8 mouse cellular contexts compared by ENCODE assay signal in genomic region chr14:78732617-78733312, GRCm38 (mm10). TPM values are rescaled to one million over a fixed set of nuclear protein-coding genes. Genes with fewer than 3 reads are reported as not detected.
A peak's percentile ranks its signal among the peaks of the same experiment; 100 is the strongest.
DNase-seq lines count a peak whose midpoint lies in the region; ATAC-seq and TF ChIP-seq lines count a peak whose summit lies in the region.

Dgkh (minus strand) TSS chr14:78732776.

- peaks cover 34% of the 10 kb centered on the region for H3K27me3 ChIP-seq in E14TG2a.4 (ENCODE audit: insufficient read depth, low read length)
- H3K27me3 ChIP-seq in forebrain, postnatal 0 days (ENCODE audit: insufficient read depth, low read length): no peaks in the 10 kb centered on the region
- 0 out of 2 replicates have a peak, but pooled peaks cover 11% of the 10 kb centered on the region for H3K27me3 ChIP-seq in neural tube, embryonic 13.5 days
- no peaks in the 10 kb centered on the region for H3K27me3 ChIP-seq in stomach, postnatal 0 days (ENCODE audit: control insufficient read depth, insufficient read depth, low read length)

- no peak for TF ChIP-seq CTCF in E14TG2a.4 (conservative IDR thresholded peaks at IDR 0.05; ENCODE audit: low read length)
- TF ChIP-seq CTCF in forebrain, postnatal 0 days (IDR thresholded peaks at IDR 0.05; ENCODE audit: low read depth): peak; percentile 33; the same call in 1 of the 2 replicates
- TF ChIP-seq CTCF in layer of hippocampus, adult 2 months (conservative IDR thresholded peaks at IDR 0.05): 0 out of 2 replicates have a peak, but pooled peaks have one; percentile 21
- 0 out of 2 replicates have a peak, but pooled peaks have one; percentile 3 for TF ChIP-seq CTCF in stomach, postnatal 0 days (IDR thresholded peaks at IDR 0.05; ENCODE audit: low read depth)

- H3K9me3 ChIP-seq in E14TG2a.4 (ENCODE audit: low read length): no peaks in the 10 kb centered on the region
- H3K9me3 ChIP-seq in forebrain, postnatal 0 days (ENCODE audit: low read length): no peaks in the 10 kb centered on the region
- no peaks in the 10 kb centered on the region for H3K9me3 ChIP-seq in neural tube, embryonic 13.5 days
- H3K9me3 ChIP-seq in stomach, postnatal 0 days (ENCODE audit: control insufficient read depth, low read length): no peaks in the 10 kb centered on the region

- intact Hi-C loops in heart, postnatal 36 days (cut with DNase I): loop anchor here (2.0 to 10.0 kb wide), 5 partner anchors 58 to 372 kb away; partner anchors contain the start of genes Akap11 and Vwa8

- H3K36me3 ChIP-seq in E14TG2a.4 (ENCODE audit: insufficient read depth, low read length): peaks cover 9% of the 10 kb centered on the region; the same call in 1 of the 2 replicates
- no peaks in the 10 kb centered on the region for H3K36me3 ChIP-seq in forebrain, postnatal 0 days (ENCODE audit: insufficient read depth)
- no peaks in the 10 kb centered on the region for H3K36me3 ChIP-seq in neural tube, embryonic 13.5 days
- H3K36me3 ChIP-seq in stomach, postnatal 0 days (ENCODE audit: control insufficient read depth, insufficient read depth, low read length): no peaks in the 10 kb centered on the region

- H3K4me3 ChIP-seq in E14TG2a.4 (replicated peaks; ENCODE audit: low read length): peak within 1 kb of the TSS; percentile 91
- H3K4me3 ChIP-seq in forebrain, postnatal 0 days (ENCODE audit: low read depth, low read length): peak within 1 kb of the TSS; percentile 62
- H3K4me3 ChIP-seq in layer of hippocampus, adult 2 months: peak within 1 kb of the TSS; percentile 91
- H3K4me3 ChIP-seq in neural tube, embryonic 13.5 days: peak within 1 kb of the TSS; percentile 85
- H3K4me3 ChIP-seq in stomach, postnatal 0 days (ENCODE audit: low read depth, low read length): peak within 1 kb of the TSS; percentile 75

- H3K27ac ChIP-seq in forebrain, postnatal 0 days (ENCODE audit: low read depth, low read length): peak within 1 kb of the TSS; percentile 86
- H3K27ac ChIP-seq in layer of hippocampus, adult 2 months: peak within 1 kb of the TSS; percentile 93
- H3K27ac ChIP-seq in neural tube, embryonic 13.5 days (replicated peaks): peak within 1 kb of the TSS; percentile 94
- H3K27ac ChIP-seq in stomach, postnatal 0 days (replicated peaks): peak within 1 kb of the TSS; percentile 93

- peak; percentile 91 for ATAC-seq in forebrain, postnatal 0 days
- peak; percentile 97 for ATAC-seq in neural tube, embryonic 13.5 days (ENCODE audit: low read depth)
- peak; percentile 96 for ATAC-seq in stomach, postnatal 0 days (ENCODE audit: low FRiP score, low TSS enrichment)

- peak within 1 kb of the TSS; percentile 88 for H3K9ac ChIP-seq in forebrain, postnatal 0 days
- peak within 1 kb of the TSS; percentile 93 for H3K9ac ChIP-seq in neural tube, embryonic 13.5 days
- peak within 1 kb of the TSS; percentile 80 for H3K9ac ChIP-seq in stomach, postnatal 0 days (ENCODE audit: low read length)

- H3K4me1 ChIP-seq in E14TG2a.4 (replicated peaks; ENCODE audit: low read depth, low read length): peaks cover 62% of the 10 kb centered on the region
- peaks cover 16% of the 10 kb centered on the region for H3K4me1 ChIP-seq in forebrain, postnatal 0 days (ENCODE audit: insufficient read depth)
- peaks cover 35% of the 10 kb centered on the region for H3K4me1 ChIP-seq in neural tube, embryonic 13.5 days (replicated peaks)
- H3K4me1 ChIP-seq in stomach, postnatal 0 days (replicated peaks; ENCODE audit: control insufficient read depth, insufficient read depth): no peaks in the 10 kb centered on the region

- WGBS in forebrain, postnatal 0 days: under 1% methylated on average over 54 of the region's 71 CpGs
- under 1% methylated on average over 57 of the region's 71 CpGs for WGBS in neural tube, embryonic 13.5 days
- under 1% methylated on average over 44 of the region's 71 CpGs for WGBS in stomach, postnatal 0 days

- peak within 1 kb of the TSS; percentile 89 for H3K4me2 ChIP-seq in forebrain, postnatal 0 days (ENCODE audit: low read depth)
- peak within 1 kb of the TSS; percentile 97 for H3K4me2 ChIP-seq in neural tube, embryonic 13.5 days
- peak within 1 kb of the TSS; percentile 97 for H3K4me2 ChIP-seq in stomach, postnatal 0 days (replicated peaks; ENCODE audit: low read depth)

- peak; percentile 71 for TF ChIP-seq EP300 in stomach, postnatal 0 days (optimal IDR thresholded peaks at IDR 0.05)

- DNase-seq in cerebellum, adult 11-12 months: peak; percentile 80
- peak; percentile 93 for DNase-seq in forebrain, postnatal 0 days
- DNase-seq in heart, postnatal 36 days: peak; percentile 93
- peak; percentile 81 to 83 for DNase-seq in layer of hippocampus, adult 2 months (ENCODE audit: low spot score in 2 of 2)
- peak; percentile 94 to 95 for DNase-seq in lung, adult 18-20 months
- peak; percentile 85 for DNase-seq in stomach, postnatal 0 days (ENCODE audit: low spot score)

RNA-seq across cellular contexts. Expression of gene Dgkh, which starts in this region (rescaled TPM):
- 16.2 and 22.3 TPM in 2 replicates for total RNA-seq in forebrain, postnatal 0 days (2014; rRNA removed)
- polyA plus RNA-seq in forebrain, postnatal 0 days (2015; fragmentation: Nextera tagmentation; extraction: Ambion mirVana): 1.4 and 2.7 TPM in 2 replicates
- 1 to 10 TPM; 6.7 to 7.0 TPM for total RNA-seq in heart, postnatal 36 days (2021)
- total RNA-seq in layer of hippocampus, adult 2 months (2021): 100 to 1,000 TPM; 110 to 123 TPM
- polyA plus RNA-seq in neural tube, embryonic 13.5 days (2015; fragmentation: Nextera tagmentation; extraction: Ambion mirVana): 11.8 and 16.3 TPM in 2 replicates
- 0.76 and 0.86 TPM in 2 replicates for polyA plus RNA-seq in stomach, postnatal 0 days (2015; fragmentation: Nextera tagmentation; extraction: Ambion mirVana)

Comparison
In these comparisons a context has a peak if more than half of its experiments do, and no peak if none do; other contexts are left out.
1. Peak in every context shown above with its lines: DNase-seq, ATAC-seq, H3K4me3 ChIP-seq and H3K27ac ChIP-seq.
2. Peak in DNase-seq, ATAC-seq, H3K4me3 ChIP-seq, H3K27ac ChIP-seq, H3K9ac ChIP-seq and H3K4me2 ChIP-seq in stomach, postnatal 0 days; RNA of the gene not detected or under 1 TPM.